Mouse (Mus musculus) ovary, adult 18-20 months (tissue): ENCODE data around the gene Phf3.
A peak's percentile ranks its signal among the peaks of the same experiment; 100 is the strongest.
"Not testable (repeated sequence)": the region's sequence is repeated elsewhere in the genome, so short reads cannot be mapped to it uniquely, and the experiment has no call there.

ENCODE experiments used
- DNase-seq: peaks from one replicate; pipeline ENCODE4 v3.0.0; 2022; ENCODE audit warnings: low spot score, mixed read lengths

Phf3 gene

DNA sequence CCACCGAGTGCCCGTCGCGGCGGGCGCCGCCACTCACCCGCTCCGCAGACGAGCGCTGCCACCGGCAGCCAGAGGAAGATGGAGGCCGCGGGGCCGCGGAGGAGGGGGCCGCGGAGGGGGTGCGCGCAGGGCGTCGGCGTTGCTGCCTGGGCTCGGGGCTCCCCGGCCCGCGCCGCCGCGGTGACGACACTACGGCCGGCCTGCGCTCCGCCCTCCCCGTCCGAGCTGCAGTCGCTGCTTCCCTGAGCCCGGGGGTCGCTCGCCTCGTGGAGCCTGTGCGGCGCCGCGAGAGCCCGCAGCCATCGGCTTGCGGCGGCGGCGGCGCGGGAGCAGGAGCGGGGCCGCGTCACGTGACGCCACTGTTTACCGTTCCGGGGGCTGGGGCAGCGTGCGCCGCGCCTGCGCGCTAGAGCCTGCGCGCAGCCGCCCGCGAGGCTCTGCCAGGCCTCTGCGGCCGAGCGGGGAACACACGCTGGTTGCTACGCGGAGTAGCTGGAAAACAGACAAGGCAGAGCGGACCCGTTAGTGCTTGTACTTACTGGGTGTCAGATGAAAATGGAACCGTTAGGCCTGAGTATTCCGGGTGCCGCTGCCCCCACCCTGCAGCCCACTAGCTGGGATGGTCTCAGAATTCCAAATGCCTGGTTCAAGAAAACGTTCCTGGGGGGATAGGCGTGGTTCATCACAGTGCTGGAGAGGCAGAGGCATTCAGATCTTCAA, at the start of gene Phf3:
TSS of gene Phf3 (minus strand) at position 381 of the 720 bp plus-strand sequence.
- peak; percentile 84 for DNase-seq

DNA sequence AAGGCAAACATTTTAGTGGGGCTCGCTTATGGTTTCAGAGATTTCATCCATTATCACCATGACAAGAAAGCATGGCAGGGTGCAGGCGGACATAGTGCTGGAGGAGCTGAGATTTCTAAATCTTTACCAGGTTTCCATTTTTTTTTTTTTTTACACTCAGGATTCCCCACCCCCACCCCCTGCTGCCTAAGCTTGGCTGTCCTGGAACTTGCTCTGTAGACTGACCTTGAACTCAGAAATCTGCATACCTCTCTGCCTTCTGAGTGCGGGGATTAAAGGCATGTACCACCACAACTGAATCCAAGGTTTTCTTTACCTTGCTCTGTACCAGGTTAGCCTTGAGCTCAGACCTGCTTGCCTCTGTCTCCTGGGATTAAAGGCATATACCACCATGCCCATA, 48.5 kb upstream of the Phf3 start:
- DNase-seq = no peak

DNA sequence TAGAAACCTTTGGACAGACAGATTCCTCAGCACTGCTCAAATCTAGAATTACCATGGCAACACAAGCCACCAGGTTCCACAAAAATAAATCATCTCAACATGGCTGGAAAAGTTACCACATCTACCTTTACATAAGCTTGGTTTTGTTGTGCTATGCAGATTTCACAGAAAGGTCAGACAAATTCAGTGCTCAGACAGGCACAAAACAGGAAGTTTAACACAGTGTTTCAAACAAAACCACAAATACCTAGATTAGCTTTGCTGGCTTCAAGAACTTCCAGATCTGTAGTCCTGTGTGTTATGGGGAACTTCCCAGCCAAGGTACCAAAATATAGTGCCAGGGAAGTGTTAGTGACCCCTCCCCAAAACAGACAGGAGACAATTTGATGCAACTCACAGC, 47.5 kb upstream of the Phf3 start:
- no peak for DNase-seq

DNA sequence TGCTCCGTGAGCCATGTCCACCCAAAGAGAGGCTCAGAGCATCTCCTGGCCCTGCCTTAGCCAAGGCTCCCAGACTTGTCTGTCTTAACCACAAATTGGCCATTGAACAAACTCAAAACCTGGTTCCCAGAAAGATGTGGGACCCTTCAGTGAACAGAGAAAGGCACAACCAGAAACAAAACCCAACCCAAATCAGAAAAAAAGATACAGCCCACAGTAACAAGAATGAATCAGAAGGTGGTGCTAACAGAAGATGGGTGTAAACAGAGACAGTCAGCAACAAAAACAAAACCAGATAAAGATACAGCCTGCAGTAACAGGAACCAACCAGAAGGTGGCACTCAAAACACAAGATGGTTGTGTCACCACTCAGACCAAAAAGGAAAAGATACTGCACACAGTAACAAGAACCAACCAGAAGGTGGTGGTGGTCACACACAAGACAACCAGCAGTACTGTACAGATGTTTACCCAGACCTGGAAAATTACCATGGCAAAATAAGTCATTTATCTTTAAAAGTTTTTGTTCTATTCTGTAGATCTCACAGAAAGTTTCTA, 47.0 kb upstream of the Phf3 start:
- no peak for DNase-seq

DNA sequence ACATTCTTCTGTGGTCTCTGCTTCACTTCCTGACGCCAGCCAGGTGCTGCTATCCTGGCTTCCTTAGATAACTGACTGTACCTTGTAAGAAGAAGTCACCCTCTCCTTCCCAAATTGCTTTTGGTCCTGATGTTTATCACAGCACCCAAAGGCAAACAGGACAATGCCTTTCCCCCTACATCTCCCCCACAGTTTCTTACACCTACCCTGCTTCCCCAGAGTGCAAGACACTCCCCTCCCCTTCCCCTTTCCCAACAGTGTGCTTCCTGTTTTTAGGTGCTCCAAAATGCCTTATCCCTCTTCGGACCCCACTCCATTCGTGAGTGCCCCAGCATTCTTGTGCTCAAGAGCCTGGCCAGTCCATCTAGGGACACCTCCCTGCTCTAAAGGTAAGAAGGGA, 36.5 kb upstream of the Phf3 start:
- no peak for DNase-seq

DNA sequence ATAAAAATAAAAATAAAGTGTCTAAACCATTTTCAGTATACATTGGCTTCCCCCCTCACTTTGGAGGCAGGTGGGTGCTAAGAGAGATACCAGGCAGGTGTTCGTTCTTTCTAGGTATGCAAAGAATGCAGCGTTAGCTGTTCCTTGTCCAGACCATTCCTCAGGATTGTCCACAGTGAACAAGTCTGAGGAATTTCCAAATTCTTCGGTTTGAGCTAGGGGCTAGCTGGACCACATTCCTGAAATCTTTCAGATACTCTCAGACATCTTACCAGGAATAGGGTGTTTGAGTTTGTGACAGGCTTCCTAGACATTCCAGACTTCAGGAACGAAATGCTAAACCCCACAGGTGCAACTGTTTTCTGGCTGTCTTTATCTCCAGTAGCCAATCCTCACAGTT, 35.1 kb upstream of the Phf3 start:
- DNase-seq = no peak

DNA sequence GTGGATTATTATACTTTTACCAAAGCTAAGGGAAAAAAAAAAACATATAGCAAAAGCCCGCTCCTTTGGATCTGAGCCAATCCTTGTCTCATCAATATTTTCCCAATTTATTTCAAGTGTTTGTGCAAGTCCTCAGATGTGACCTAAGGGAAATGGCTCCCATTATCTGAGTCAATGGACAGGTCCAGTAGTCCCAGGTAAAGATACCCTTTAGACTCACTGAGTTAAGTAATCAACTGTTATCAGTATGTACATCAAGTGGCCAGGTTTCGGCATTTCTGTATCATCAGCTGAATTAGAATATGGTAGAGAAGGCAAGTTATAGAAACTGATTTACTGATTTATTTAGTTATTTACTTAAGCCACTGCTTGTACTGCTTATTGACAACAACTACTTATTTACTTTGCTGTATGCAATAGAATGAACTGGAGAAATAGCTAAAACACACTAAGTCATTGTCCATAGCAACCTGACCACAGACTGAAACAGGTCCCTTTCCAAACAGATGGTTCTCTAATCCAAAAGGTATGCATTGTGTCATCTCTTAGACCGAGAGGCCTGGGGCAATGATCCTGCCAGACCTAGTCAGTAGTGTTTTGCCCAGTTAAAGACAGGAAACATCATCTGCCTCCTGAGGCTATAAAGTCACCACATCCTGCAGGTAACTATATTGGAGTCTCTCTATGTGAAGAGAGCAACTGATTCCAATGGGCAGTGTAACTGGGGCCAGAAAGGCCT, 29.9 kb upstream of the Phf3 start:
- no peak for DNase-seq

DNA sequence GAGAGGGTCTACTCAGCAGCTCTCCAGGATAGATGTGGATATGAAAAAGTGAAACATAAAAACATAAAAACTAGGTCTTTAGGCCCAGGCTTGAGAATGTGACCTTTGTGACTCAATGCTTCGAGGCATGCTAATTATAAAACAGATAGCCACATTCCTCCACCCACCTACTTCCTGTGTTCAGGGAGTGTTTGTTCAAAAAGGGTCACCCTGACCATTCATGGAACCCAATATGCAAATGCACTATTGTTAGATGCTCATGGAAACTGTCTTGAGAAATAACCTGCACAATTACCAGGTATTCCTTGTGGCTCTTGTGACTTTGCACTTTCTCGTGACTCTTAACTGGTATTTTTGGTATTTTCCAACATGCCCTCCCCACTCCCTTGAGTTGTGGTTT, 25.0 kb upstream of the Phf3 start:
- DNase-seq = no peak

DNA sequence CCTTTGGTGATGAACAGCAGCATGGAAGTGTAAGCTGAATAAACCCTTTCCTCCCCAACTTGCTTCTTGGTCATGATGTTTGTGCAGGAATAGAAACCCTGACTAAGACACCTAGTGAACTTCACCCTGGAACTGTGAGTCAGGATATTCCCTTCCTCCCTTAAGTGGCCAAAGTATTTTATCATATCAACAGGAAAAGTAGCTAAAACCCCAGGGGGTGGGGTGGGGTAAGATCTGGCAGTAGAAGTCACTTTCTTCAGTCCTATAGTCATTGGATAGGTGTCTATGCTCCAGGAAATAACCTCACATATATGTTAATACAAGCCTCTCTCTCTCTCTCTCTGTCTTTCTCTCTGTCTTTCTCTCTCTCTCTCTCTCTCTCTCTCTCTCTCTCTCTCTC, 21.6 kb upstream of the Phf3 start:
- DNase-seq = not testable (repeated sequence)

DNA sequence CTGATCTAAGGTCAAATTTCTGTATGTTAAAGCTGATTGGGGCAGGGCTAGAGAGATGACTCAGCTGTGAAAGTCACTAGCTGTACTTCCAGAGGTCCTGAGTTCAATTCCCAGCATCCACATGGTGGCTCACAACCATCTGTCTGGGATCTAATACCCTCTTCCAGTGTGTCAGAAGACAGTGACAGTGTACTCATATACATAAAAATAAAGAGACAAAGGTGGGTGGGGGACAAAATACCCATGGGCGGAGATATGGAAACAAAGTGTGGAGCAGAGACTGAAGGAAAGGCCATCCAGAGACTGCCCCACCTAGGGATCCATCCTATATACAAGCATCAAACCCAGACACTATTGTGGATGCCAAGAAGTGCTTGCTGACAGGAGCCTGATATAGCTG, 10.1 kb upstream of the Phf3 start:
- DNase-seq = not testable (repeated sequence)

DNA sequence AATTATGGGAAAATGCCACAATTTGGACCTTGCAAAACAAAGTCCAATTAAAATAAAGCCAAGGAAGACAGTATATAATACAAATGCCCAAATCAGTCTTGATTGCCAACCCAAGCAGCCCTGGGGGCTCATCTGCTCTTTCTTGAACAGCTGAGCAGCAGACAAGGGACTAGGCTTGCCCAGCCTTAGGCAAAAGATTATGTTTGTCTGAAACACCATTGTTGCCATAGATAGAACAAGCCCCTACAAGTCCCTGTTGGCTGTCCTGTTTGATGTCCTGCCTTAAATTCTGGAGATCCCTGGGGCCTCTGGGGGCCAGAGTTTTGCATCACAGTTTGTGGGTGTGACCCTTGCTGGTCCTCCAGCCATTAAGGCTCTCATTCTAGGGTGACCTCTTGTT, 2.0 kb upstream of the Phf3 start:
- DNase-seq = no peak

DNA sequence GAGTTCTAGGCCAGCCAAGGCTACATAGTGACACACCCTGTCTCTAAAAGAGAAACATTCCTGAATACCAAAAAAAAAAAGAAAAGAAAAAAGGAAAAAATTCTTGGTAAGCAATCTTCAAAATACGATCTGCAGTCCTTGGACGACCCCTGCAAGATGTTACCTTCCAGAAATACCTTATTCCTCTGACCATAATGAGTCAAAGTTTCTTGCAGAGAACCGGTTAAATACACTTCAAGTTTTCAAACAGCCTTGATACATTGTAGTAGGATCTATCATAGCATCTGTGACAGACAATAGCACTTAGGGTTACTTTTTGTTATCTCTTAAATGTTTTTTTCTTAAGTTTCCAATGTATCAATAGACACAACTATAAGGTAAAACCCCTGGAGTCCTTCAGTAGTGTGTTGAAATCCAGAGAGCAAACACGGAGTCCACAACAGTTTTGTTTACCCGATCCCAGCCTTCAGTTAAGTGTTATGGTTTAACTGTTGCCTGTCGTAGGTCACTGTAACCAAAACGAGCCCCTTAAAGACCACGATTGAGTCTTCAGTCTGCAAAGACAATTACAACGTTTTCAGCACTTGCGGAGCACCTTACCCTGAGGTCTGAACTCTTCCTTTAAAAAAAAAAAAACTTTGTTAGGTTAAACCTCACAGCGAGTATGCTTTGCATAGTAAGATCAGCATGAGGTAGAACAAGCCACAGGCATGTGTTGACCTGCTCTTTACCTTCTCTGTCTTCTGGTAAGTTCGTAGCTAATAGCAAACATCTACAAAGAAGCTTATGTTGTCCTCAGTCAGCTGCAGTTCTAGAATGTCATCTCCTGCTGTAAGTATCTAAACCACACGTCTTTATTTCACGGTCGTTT, 775 bp upstream of the Phf3 start:
- DNase-seq = no peak

DNA sequence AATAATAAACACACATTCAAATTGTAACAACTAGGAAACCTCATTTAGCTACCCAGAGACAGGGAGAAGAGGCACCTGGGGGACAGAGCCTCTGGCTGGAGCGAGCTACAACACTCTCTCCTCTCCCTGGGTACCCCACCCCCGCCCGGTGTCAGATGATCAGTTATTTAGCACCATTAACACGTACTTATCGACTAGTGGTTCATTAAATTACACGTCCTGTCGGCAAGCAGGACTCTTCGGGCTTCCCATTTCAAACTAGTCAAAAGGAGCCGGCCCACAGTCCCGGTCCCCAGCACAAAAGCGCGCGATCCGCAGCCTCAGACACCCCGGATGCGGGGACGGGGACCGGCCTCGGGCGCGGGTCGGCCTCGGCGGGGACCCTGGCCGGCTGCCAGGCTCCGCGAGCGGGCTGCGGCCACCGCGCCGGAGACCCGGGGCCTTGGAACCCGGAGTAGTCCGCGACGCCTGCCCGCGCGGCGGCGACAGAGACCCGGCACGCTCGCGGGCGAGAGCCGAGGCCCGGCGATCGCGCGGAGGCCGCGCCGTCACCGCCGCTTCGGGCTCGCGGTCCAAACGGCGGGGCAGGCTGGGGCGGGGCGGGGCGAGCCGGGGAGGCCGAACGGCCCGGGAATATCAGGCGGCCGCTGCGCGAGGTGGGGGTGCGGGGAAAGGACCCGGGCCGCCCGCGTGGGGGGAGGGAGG, 733 bp downstream of the Phf3 start:
- DNase-seq = no peak

DNA sequence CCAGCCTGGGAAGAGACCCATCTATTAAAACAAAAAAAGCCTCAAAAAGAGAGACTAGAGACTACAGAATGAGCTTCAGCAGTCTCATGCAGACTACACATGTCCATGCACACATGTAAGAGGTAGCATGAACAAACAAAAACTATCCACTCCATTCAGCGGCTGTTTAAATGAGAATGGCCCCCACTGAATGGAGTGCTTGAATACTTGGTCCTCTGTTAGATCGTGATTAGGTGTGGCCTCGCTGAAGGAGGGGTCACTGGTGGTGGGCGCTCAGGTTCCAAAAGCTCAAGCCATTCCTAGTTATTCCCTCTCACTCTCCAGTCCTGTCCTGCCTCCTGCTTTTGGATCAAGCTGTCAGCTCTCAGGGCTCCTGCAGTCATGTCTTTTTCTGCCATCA, 5.9 kb downstream of the Phf3 start:
- DNase-seq = no peak

DNA sequence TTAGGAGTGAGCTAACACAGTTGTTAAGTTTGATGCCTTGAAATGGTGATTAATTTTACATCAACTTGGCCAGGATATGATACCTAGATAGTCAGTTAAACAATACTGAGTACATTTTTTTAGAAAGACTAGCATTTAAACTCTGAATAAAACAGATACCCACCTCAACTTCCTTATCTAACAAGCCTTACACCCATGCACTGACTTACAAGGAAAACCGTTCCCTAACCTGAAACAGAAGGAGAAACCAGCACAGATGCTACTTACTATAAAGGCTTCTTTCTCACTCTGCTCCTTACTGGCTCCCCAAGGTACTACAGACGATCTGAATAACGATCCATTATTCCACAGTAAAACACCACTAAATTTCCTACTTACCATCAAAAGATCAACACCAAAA, 21.2 kb downstream of the Phf3 start:
- no peak for DNase-seq

DNA sequence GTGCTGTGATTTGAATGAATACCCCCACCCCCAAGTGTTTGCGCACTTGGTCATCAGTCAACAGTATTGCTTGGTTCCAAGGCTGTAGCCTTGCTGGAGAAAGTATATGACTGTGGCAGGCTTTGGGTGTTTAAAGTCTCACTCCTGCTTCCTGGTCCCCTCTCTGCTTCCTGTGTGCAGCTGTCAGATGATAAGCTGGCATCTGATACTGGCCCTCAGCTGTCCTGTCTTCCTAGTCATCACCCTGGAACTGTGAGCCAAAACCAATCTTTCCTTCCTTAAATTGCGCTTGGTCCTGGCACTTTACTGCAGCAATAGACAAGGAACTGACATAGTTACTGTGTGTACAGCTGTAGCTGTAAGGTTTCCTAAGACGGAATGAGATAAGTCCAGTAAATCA, 21.8 kb downstream of the Phf3 start:
- DNase-seq = no peak

DNA sequence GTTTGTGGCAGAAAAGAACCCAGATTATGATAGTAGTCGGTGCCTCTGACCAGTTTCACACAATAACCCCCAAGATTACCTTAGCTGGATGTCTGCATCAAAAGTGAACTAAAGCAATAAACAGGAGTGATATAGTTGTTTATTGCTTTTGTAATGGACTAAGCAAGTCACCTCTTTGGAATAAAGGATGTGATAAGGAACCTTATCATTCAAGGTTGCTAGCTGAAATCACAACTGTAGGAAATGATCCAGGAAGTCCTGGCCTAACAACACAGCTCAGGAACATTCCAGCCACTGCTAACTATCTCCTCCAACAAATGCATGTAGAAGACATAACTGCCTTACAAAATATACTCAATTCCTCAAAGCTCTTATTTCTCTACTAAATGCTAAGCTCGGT, 22.8 kb downstream of the Phf3 start:
- no peak for DNase-seq

DNA sequence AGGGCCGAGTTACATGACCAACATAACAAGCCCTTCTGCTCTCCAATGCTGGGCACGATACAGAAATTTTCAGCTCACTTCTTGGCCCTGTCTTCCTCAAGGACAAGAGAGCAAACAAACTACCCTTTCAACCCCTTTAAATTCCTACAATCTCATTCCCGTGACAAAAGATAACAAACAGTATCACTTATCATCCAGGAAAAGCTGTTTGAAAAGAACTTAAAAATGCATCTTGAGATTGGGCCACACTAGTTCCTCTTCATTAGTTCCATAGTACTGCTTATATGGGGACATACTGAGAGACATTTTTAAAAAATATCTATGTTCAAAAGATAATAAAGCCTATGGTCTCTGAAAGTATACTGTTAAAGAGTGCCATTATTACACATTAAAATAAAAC, 23.8 kb downstream of the Phf3 start:
- DNase-seq = no peak

DNA sequence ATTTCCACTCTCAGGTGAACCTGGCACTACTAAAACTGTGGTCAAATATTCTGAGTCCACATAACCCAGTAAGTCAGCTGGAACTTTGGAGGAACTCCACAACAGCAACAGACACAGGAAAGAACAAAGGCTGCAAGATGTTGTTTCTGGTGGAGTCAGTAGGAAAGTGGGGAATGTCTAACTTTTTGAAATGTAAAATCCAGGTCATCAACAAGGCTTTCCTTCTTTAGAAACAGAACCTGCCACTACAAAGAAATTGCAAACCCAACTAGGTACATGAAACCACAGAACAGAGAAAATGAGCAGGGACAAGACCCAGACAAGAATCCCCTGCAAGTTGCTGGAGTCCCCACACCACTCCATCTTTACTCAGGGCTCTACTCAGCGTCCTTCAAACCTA, 26.0 kb downstream of the Phf3 start:
- DNase-seq = no peak

DNA sequence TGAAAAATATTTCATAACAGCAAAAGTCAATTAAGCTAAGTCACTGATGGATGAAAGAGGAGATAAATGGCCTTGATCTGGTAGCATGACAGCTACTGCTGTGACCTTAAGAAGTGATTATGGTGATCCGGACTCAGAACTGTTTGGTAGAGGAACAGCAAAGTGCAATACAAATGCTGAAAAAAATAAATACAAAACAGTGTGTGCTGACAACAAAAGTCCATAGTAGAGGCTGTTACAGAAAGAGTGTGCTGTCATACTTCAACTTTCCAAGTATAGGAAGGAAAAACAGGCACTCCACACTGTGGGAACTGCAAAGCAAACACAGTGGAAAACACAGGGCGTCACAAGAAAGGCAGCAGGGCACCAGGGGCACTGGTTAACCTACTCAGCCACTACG, 34.1 kb downstream of the Phf3 start:
- no peak for DNase-seq

DNA sequence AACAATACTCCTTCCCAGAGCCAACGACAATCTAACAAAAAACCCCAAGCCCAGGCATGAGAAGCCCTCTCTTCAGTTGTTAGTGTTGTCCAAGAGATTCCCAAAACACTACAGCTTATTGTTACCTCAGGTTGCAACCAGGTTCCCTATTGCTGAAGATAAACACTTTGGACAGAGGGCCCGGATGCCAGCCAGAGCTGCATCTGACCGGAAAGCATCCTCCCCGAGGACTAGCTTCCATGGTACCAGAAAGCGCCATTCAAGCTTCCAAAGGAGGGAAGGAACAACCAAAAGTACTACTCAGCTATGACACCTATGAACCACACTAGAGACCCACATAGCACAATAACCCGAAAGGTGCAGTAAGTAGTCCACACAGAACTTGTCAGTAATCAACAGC, 38.2 kb downstream of the Phf3 start:
- DNase-seq = no peak

DNA sequence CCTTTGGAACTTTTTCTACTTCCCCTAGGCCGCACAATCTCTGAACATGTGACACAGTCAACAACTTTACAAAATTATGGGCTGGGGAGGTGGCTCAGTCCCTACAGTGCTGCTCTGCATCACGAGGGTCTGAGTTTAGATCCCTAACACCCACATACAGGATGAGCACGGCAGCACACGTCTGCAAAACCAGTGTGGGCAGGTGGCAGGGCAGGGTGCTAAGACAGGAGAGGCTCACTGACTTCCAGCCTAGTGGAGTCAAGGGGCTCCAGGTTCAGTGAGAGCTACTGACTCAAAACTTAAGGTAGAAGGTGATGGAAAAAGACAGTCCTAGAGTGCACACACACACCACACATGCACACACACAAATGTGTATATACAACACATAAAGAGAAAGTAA, 40.9 kb downstream of the Phf3 start:
- DNase-seq = no peak
